Mouse (Mus musculus): ENCODE results near the gene Hist4h4.
"Not testable (repeated sequence)": the region's sequence is repeated elsewhere in the genome, so short reads cannot be mapped to it uniquely, and the experiment has no call there.

DNA sequence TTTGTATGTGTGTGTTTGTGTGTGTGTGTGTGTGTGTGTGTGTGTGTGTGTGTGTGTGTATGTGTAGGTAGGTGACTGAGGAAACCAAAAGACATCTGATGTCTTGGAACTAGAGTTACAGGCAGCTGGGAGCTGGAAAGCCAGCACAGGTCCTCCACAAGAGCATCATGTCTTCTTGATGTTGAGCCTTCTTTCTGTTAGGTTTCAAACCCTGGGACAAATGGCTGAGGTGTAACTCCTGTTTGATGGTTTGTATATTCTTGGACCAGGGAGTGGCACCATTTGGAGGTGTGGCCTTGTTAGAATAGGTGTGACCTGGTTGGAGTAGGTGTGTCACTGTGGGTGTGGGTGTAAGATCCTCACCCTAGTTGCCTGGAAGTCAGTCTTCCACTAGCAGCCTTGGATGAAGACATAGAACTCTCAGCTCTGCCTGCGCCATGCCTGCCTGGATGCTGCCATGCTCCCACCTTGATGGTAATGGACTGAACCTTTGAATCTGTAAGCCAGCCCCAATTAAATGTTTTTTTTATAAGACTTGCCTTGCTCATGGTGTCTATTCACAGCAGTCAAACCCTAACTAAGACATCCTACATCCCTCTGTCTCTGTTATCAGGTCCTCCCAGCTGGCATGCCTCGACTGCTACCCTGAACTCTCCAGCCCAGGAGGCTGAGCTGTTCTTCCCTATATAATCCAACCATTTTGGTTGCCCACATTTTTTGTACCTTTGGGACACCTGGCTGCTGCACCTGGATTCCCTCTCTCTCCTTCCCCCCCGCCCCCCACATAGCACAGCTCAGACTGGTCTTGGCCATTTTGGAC, 6.1 kb downstream of the Hist4h4 start:
- not testable (repeated sequence) for TF ChIP-seq CTCF (IDR thresholded peaks at IDR 0.05; ENCODE audit: insufficient read depth, low read length); POLR2A (IDR thresholded peaks at IDR 0.05; ENCODE audit: borderline replicate concordance, extremely low read depth, low read depth, low read length)
